Mouse (Mus musculus) Muller cell, postnatal 12 days (primary cell): Measurements from ENCODE around the gene Clip4.
"Not testable (repeated sequence)": the region's sequence is repeated elsewhere in the genome, so short reads cannot be mapped to it uniquely, and the experiment has no call there.

Experiments used
- DNase-seq: peaks from one replicate; pipeline ENCODE4 v3.0.0-alpha.2; 2015; ENCODE audit errors: inconsistent ontology term

Clip4 gene

GRCm38 (mm10) chr17:71768173-71768572 is at the start of gene Clip4:
Gene Clip4 (plus strand): TSS chr17:71768473.
- DNase-seq: not testable (repeated sequence)

- DNase-seq: no peak
Observed at GRCm38 (mm10) chr17:71720434-71720833, 47.8 kb upstream of the Clip4 start.

GRCm38 (mm10) chr17:71721019-71721418 is 47.3 kb upstream of the Clip4 start:
- no peak for DNase-seq

- no peak for DNase-seq
Observed at GRCm38 (mm10) chr17:71730655-71731054, 37.6 kb upstream of the Clip4 start.

- DNase-seq: no peak
Observed at GRCm38 (mm10) chr17:71736442-71736841, 31.8 kb upstream of the Clip4 start.

GRCm38 (mm10) chr17:71742156-71742555 is 26.1 kb upstream of the Clip4 start:
- peak; percentile 8 for DNase-seq

GRCm38 (mm10) chr17:71742935-71743334 is 25.3 kb upstream of the Clip4 start:
- DNase-seq: peak; percentile 91

GRCm38 (mm10) chr17:71746114-71746513 is 22.2 kb upstream of the Clip4 start:
- DNase-seq: no peak

GRCm38 (mm10) chr17:71747561-71747960 is 20.7 kb upstream of the Clip4 start:
- DNase-seq: no peak

GRCm38 (mm10) chr17:71749616-71750168 is 18.6 kb upstream of the Clip4 start:
- no peak for DNase-seq

- DNase-seq: no peak
Observed at GRCm38 (mm10) chr17:71752831-71753230, 15.4 kb upstream of the Clip4 start, which contains the start of gene Pcare. Gene Pcare (minus strand): TSS chr17:71752894.

- DNase-seq: peak; percentile 30
Observed at GRCm38 (mm10) chr17:71760536-71760935, 7.7 kb upstream of the Clip4 start.

- DNase-seq: peak; percentile 46
Observed at GRCm38 (mm10) chr17:71769564-71769963, 1.3 kb downstream of the Clip4 start.

GRCm38 (mm10) chr17:71770696-71771095 is 2.4 kb downstream of the Clip4 start:
- no peak for DNase-seq

- peak; percentile 78 for DNase-seq
Observed at GRCm38 (mm10) chr17:71774173-71774572, 5.9 kb downstream of the Clip4 start.

- no peak for DNase-seq
Observed at GRCm38 (mm10) chr17:71775279-71775678, 7.0 kb downstream of the Clip4 start.

GRCm38 (mm10) chr17:71778696-71779095 is 10.4 kb downstream of the Clip4 start:
- no peak for DNase-seq

GRCm38 (mm10) chr17:71780490-71780889 is 12.2 kb downstream of the Clip4 start:
- DNase-seq: no peak

GRCm38 (mm10) chr17:71780945-71781344 is 12.7 kb downstream of the Clip4 start:
- peak; percentile 71 for DNase-seq

GRCm38 (mm10) chr17:71782242-71782698 is 14.0 kb downstream of the Clip4 start:
- peak; percentile 44 for DNase-seq

GRCm38 (mm10) chr17:71782699-71783365 is 14.6 kb downstream of the Clip4 start:
- peak; percentile 60 for DNase-seq

- no peak for DNase-seq
Observed at GRCm38 (mm10) chr17:71783366-71783735, 15.1 kb downstream of the Clip4 start.

GRCm38 (mm10) chr17:71786456-71786855 is 18.2 kb downstream of the Clip4 start:
- no peak for DNase-seq
